Mouse (Mus musculus): ENCODE results near the gene Birc2.

GRCm38 (mm10) chr9:7783823-7784614 is 52.8 kb downstream of the Birc2 start:
- TF ChIP-seq CTCF (IDR thresholded peaks at IDR 0.05; ENCODE audit: low read depth) = no peak
- no peak for TF ChIP-seq EP300 (IDR thresholded peaks at IDR 0.05; ENCODE audit: low read depth)
